Mouse (Mus musculus) ES-E14 (cell line): ENCODE data around the gene Mrps12.

ENCODE experiments used
- CHD2 ChIP-seq: IDR thresholded peaks from 2 replicates; pipeline ENCODE4 v1.6.1; 2014; ENCODE audit warnings: mild to moderate bottlenecking, low read depth, low read length, inconsistent platforms
- MAFK ChIP-seq: IDR thresholded peaks from 2 replicates; pipeline ENCODE4 v1.6.1; 2014; ENCODE audit warnings: mild to moderate bottlenecking, low read depth, low read length, inconsistent platforms; ENCODE audit not compliant: insufficient read depth

DNA sequence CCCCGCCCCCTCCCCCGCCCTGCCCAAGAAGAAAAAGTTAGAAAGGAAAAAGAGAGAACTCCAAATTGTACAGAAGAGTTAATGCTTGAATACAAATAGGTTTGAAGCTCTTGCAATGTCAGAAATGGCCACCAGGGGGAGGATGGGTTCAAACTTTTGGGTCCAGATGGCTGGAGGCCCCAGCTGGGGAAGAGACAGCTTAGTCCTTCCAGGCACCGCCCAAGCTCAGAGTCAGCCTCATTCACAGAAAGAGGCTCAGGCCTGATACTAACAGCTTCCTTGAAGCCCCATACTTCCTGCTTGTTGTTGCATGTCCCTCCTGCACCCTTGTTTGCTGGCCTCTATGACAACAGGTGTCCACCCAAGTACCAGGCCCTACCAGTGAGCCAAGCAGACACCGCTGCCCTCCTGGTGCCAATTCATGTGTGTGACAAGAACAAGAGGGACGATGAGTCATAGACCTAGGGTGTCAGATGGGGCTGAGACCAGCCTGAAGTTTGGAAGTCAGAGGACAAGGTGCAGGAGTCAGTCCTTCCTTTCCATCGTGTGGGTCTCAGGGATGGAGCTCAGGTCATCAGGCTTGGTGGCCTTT lies 38.5 kb upstream of the Mrps12 start:
- TF ChIP-seq MAFK (no peak), CHD2 (no peak)
